In the genomic region with DNA sequence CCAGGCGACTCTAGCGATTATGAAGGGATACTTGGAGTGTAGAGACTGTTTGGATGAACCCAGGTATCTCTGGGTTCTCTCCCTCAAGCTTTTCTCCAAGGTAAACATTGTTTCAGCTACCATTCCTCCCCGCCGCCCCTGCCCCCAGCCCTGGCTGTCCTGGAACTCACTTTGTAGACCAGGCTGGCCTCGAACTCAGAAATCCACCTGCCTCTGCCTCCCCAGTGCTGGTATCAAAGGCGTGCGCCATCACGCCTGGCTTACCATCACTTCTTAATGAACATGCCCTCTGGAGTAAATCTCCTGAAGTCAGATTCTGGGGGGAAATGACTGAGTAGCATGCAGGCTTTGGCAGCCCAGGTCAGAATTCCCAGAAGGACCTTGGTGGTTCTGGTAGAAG, we compare ENCODE assay signal across 7 mouse cellular contexts. TPM values are rescaled to one million over a fixed set of nuclear protein-coding genes. Genes with fewer than 3 reads are reported as not detected.
DNase-seq lines count a peak whose midpoint lies in the region; ATAC-seq and TF ChIP-seq lines count a peak whose summit lies in the region.

A gene (minus strand): TSS at position 293 of the 400 bp plus-strand sequence.

- no peak for TF ChIP-seq POLR2A in testis, adult 2 months (IDR thresholded peaks at IDR 0.05; ENCODE audit: control insufficient read depth, low read depth, low read length)

- peak within 1 kb of the TSS; percentile 98 for H3K9ac ChIP-seq in embryonic facial prominence, embryonic 14.5 days (ENCODE audit: low read depth, low read length)
- H3K9ac ChIP-seq in heart, embryonic 14.5 days (ENCODE audit: low read length), result peak within 1 kb of the TSS; percentile 99
- peak within 1 kb of the TSS; percentile 95 for H3K9ac ChIP-seq in neural tube, embryonic 12.5 days

- no peak for ATAC-seq in embryonic facial prominence, embryonic 14.5 days (ENCODE audit: low read depth)
- no peak for ATAC-seq in heart, embryonic 14.5 days (ENCODE audit: insufficient number of reproducible peaks, insufficient read depth, low FRiP score, low read depth)
- ATAC-seq in neural tube, embryonic 12.5 days (ENCODE audit: low FRiP score, low read depth), result no peak

- no peaks in the 10 kb centered on the region for H3K9me3 ChIP-seq in embryonic facial prominence, embryonic 14.5 days (ENCODE audit: control insufficient read depth, low read length)
- no peaks in the 10 kb centered on the region for H3K9me3 ChIP-seq in heart, embryonic 14.5 days (ENCODE audit: control insufficient read depth, low read length)
- H3K9me3 ChIP-seq in neural tube, embryonic 12.5 days, result no peaks in the 10 kb centered on the region

- no peak for DNase-seq in testis, postnatal 14 days (ENCODE audit: low spot score)
- no peak for DNase-seq in embryonic facial prominence, embryonic 14.5 days (ENCODE audit: low spot score)
- no peak for DNase-seq in left cerebral cortex, postnatal 25 days (ENCODE audit: low spot score in 2 of 2)
- DNase-seq in urinary bladder, postnatal 4 days (ENCODE audit: low spot score in 2 of 2), result no peak

- WGBS in embryonic facial prominence, embryonic 14.5 days, result 62% methylated on average over 8 of the region's 8 CpGs
- 54% methylated on average over 8 of the region's 8 CpGs for WGBS in heart, embryonic 14.5 days
- WGBS in neural tube, embryonic 12.5 days, result 64% methylated on average over 8 of the region's 8 CpGs

- H3K4me1 ChIP-seq in testis, adult 2 months (ENCODE audit: control insufficient read depth, insufficient read depth, low read length), result peaks cover 7% of the 10 kb centered on the region
- H3K4me1 ChIP-seq in embryonic facial prominence, embryonic 14.5 days (ENCODE audit: control insufficient read depth, insufficient read depth, low read length), result peaks cover 17% of the 10 kb centered on the region
- H3K4me1 ChIP-seq in heart, embryonic 14.5 days (ENCODE audit: control insufficient read depth in 2 of 2, insufficient read depth in 2 of 2, low read length in 2 of 2), result peaks cover 11 to 24% of the 10 kb centered on the region in 2 experiments
- H3K4me1 ChIP-seq in neural tube, embryonic 12.5 days, result peaks cover 27% of the 10 kb centered on the region

- TF ChIP-seq CTCF in testis, adult 2 months (IDR thresholded peaks at IDR 0.05; ENCODE audit: control insufficient read depth, insufficient read depth, insufficient replicate concordance, low read depth, low read length), result no peak

- intact Hi-C loops in left cerebral cortex, postnatal 25 days (cut with DNase I), result loop anchor here (5.0 kb wide), 1 partner anchor 60 kb away; a partner anchor contains a TSS

- peak within 1 kb of the TSS; percentile 96 for H3K4me2 ChIP-seq in embryonic facial prominence, embryonic 14.5 days (ENCODE audit: low read depth, low read length)
- H3K4me2 ChIP-seq in heart, embryonic 14.5 days (ENCODE audit: low read length), result peak within 1 kb of the TSS; percentile 80
- H3K4me2 ChIP-seq in neural tube, embryonic 12.5 days (replicated peaks), result peak within 1 kb of the TSS; percentile 92

- H3K27me3 ChIP-seq in testis, adult 2 months (ENCODE audit: control insufficient read depth, insufficient read depth, low read length), result no peaks in the 10 kb centered on the region
- no peaks in the 10 kb centered on the region for H3K27me3 ChIP-seq in embryonic facial prominence, embryonic 14.5 days (replicated peaks; ENCODE audit: control insufficient read depth, insufficient read depth, low read length)
- H3K27me3 ChIP-seq in heart, embryonic 14.5 days (ENCODE audit: control insufficient read depth, insufficient read depth, low read length), result no peaks in the 10 kb centered on the region
- H3K27me3 ChIP-seq in neural tube, embryonic 12.5 days (replicated peaks), result no peaks in the 10 kb centered on the region

- H3K36me3 ChIP-seq in testis, adult 2 months (ENCODE audit: control insufficient read depth, insufficient read depth, low read length), result peaks cover 3% of the 10 kb centered on the region
- H3K36me3 ChIP-seq in embryonic facial prominence, embryonic 14.5 days (ENCODE audit: control insufficient read depth, insufficient read depth, low read length), result peaks cover 50% of the 10 kb centered on the region
- H3K36me3 ChIP-seq in heart, embryonic 14.5 days (ENCODE audit: control insufficient read depth, insufficient read depth, low read length), result peaks cover 53% of the 10 kb centered on the region
- peaks cover 33% of the 10 kb centered on the region for H3K36me3 ChIP-seq in neural tube, embryonic 12.5 days

- H3K4me3 ChIP-seq in testis, adult 2 months (ENCODE audit: control insufficient read depth, low read depth, low read length), result peak within 1 kb of the TSS; percentile 89
- peak within 1 kb of the TSS; percentile 99 for H3K4me3 ChIP-seq in embryonic facial prominence, embryonic 14.5 days (ENCODE audit: low read depth, low read length)
- H3K4me3 ChIP-seq in heart, embryonic 14.5 days (ENCODE audit: control insufficient read depth in 1 of 2, insufficient read depth in 1 of 2, low read depth in 1 of 2, low read length in 2 of 2), result peak within 1 kb of the TSS; percentile 98 to 99
- peak within 1 kb of the TSS; percentile 94 for H3K4me3 ChIP-seq in neural tube, embryonic 12.5 days

- H3K27ac ChIP-seq in testis, adult 2 months (ENCODE audit: control insufficient read depth, insufficient read depth, low read depth, low read length), result peak within 1 kb of the TSS; percentile 86
- H3K27ac ChIP-seq in embryonic facial prominence, embryonic 14.5 days (replicated peaks; ENCODE audit: low read depth, low read length), result peak within 1 kb of the TSS; percentile 99
- peak within 1 kb of the TSS; percentile 83 to 99 for H3K27ac ChIP-seq in heart, embryonic 14.5 days (replicated peaks in 1 of 2; ENCODE audit: control insufficient read depth in 1 of 2, insufficient read depth in 1 of 2, low read depth in 2 of 2, low read length in 2 of 2)
- H3K27ac ChIP-seq in neural tube, embryonic 12.5 days, result peak within 1 kb of the TSS; percentile 96

RNA-seq across cellular contexts. Expression of the gene that starts here (rescaled TPM):
- 225 and 226 TPM in 2 replicates for polyA plus RNA-seq in testis, adult 2 months (2012; rRNA removed)
- polyA plus RNA-seq in embryonic facial prominence, embryonic 14.5 days (2014; fragmentation: Nextera tagmentation; extraction: Ambion mirVana), result 109 and 116 TPM in 2 replicates
- polyA plus RNA-seq in heart, embryonic 14.5 days (2014; fragmentation: Nextera tagmentation; extraction: Ambion mirVana), result 107 and 114 TPM in 2 replicates
- 100 to 1,000 TPM; 106 to 109 TPM for total RNA-seq in left cerebral cortex, postnatal 25 days (2021)
- 129 and 131 TPM in 2 replicates for polyA plus RNA-seq in neural tube, embryonic 12.5 days (2016; fragmentation: Nextera tagmentation; extraction: Ambion mirVana)
